Mouse (Mus musculus): ENCODE results near the gene Ppp4c. TPM values are rescaled to one million over a fixed set of nuclear protein-coding genes. Genes with fewer than 3 reads are reported as not detected.

Gene Ppp4c
- polyA plus RNA-seq, 1 experiment, result 482 TPM

DNA sequence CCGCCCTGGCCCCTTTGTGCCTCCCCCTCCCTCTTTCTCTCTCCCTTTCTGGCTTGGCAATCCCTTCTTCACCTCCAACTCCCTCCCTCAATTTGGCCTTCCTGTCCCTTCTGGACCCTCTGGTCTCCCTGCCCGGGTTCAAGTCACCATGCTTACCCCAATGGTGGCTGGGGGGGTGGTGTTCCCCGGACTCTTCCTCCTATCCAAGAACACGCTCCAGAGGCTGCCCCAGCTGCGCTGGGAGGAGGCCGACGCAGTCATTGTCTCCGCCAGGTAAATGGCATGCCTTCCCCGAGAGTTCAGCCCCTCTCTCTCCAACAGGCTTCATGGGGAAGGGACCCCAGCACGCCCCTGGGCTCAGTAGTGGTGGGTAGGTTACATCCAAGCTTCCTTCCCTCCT lies 31.6 kb upstream of the Ppp4c start:
- no peaks in the 10 kb centered on the region; the same call in 1 of the 2 replicates for H3K27me3 ChIP-seq (ENCODE audit: control insufficient read depth, insufficient read depth, low read length)
- no peak for TF ChIP-seq POLR2A (IDR thresholded peaks at IDR 0.05; ENCODE audit: control insufficient read depth, extremely low read depth, insufficient read depth, low read length, poor library complexity)
- 37% methylated on average over 10 of the region's 10 CpGs for WGBS
- H3K4me3 ChIP-seq (ENCODE audit: control insufficient read depth, insufficient read depth, low read length), result no peak overlapping the region
- H3K27ac ChIP-seq (ENCODE audit: control insufficient read depth, insufficient read depth, low read length), result no peak overlapping the region
- no peaks in the 10 kb centered on the region for H3K36me3 ChIP-seq (ENCODE audit: control insufficient read depth, insufficient read depth, low read length)
- H3K4me1 ChIP-seq (replicated peaks; ENCODE audit: control insufficient read depth, insufficient read depth, low read length), result no peaks in the 10 kb centered on the region
- DNase-seq, result no peak

DNA sequence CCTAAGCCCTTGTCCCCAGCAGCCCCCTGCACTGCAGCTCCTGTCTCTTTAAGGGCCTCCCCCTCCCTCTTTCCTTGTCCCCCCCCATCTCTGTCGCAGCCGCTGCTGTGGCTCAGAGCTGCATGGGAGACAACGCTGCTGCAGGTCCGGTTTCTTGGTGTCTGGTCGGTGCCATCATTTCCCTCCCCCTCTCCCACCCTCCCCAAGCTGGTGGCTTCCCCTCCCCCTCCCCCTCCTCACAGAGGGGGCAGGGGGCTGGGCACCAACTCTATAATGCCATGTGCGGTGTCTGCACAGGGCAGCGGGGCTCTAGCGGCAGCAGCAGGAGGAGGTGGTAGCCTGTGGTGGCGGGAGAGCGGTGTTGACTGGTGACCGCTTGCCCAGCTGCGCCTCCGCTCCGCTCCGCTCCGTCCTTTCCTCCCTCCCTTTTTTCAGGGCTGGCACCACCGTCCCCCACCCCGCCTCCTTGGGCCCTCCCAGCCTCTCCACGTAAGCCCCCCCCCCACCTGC lies 31.0 kb upstream of the Ppp4c start:
- no peak for DNase-seq
- no peaks in the 10 kb centered on the region for H3K4me1 ChIP-seq (replicated peaks; ENCODE audit: control insufficient read depth, insufficient read depth, low read length)
- 12% methylated on average over 19 of the region's 19 CpGs for WGBS
- H3K27ac ChIP-seq (ENCODE audit: control insufficient read depth, insufficient read depth, low read length), result no peak overlapping the region
- H3K27me3 ChIP-seq (ENCODE audit: control insufficient read depth, insufficient read depth, low read length), result no peaks in the 10 kb centered on the region; the same call in 1 of the 2 replicates
- no peak for TF ChIP-seq POLR2A (IDR thresholded peaks at IDR 0.05; ENCODE audit: control insufficient read depth, extremely low read depth, insufficient read depth, low read length, poor library complexity)
- no peak for TF ChIP-seq CTCF (IDR thresholded peaks at IDR 0.05; ENCODE audit: borderline replicate concordance, control insufficient read depth, extremely low read depth, insufficient read depth, low read length, poor library complexity)
- H3K4me3 ChIP-seq (ENCODE audit: control insufficient read depth, insufficient read depth, low read length), result no peak overlapping the region
- no peaks in the 10 kb centered on the region for H3K36me3 ChIP-seq (ENCODE audit: control insufficient read depth, insufficient read depth, low read length)

DNA sequence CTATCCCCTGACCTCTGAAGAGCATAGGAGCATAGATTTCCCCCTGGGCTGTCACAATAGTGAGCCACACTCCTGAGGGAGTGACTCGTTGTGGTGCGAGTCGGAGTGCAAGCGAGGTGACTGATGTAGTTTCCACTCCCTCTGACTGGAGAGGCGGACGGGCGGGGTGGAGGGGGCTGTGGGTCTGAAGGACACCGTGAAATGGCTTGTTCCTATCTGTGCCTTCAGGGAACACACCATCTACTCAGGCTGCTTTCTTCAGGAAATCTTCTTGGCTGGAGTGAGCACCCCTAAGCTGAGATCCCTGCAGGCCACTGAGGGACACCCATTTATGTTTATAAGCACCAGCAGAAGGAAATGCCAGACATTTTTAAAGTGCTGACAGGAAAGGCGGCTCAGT lies 30.4 kb upstream of the Ppp4c start:
- H3K27me3 ChIP-seq (ENCODE audit: control insufficient read depth, insufficient read depth, low read length), result no peaks in the 10 kb centered on the region; the same call in 1 of the 2 replicates
- DNase-seq, result no peak
- 79% methylated on average over 9 of the region's 9 CpGs for WGBS
- no peak overlapping the region for H3K27ac ChIP-seq (ENCODE audit: control insufficient read depth, insufficient read depth, low read length)
- no peak overlapping the region for H3K4me3 ChIP-seq (ENCODE audit: control insufficient read depth, insufficient read depth, low read length)
- TF ChIP-seq POLR2A (IDR thresholded peaks at IDR 0.05; ENCODE audit: control insufficient read depth, extremely low read depth, insufficient read depth, low read length, poor library complexity) (no peak), CTCF (IDR thresholded peaks at IDR 0.05; ENCODE audit: borderline replicate concordance, control insufficient read depth, extremely low read depth, insufficient read depth, low read length, poor library complexity) (no peak)
- H3K4me1 ChIP-seq (replicated peaks; ENCODE audit: control insufficient read depth, insufficient read depth, low read length), result no peaks in the 10 kb centered on the region
- H3K36me3 ChIP-seq (ENCODE audit: control insufficient read depth, insufficient read depth, low read length), result no peaks in the 10 kb centered on the region

DNA sequence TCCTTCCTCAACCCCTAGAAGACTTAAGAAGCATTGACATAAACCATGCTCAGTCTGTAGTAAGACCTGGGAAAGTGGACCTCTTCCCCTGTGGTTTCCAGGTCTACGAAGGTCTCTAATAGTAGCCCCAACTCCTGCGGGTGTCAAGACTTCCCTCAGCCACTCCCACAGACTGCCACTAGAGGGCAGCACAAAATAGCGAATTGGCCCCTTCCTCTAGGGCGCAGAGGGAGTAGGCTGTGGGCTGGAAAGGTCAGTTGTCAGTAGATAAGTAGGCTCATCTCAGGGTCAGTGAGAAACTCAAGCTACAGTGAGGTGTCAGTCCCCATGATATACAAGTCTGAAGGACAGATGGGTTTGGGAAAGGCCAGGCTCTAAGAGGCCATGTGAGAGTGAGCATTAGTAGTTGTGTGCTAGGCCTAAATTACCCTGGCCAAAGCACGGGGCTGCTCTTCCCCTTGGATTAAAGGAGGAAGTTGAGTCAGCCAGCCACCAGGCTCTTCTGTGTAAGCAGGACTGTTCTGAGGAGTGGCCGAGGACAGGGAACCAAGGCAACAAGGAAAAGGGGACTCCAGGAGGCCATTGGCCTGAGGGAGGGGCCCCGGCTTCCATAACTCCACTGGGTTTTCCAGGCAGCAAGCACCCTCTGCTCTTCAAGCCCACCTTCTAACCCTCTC lies 29.7 kb upstream of the Ppp4c start:
- Histone ChIP-seq H3K27me3 (ENCODE audit: control insufficient read depth, insufficient read depth, low read length) (no peaks in the 10 kb centered on the region; the same call in 1 of the 2 replicates), H3K4me1 (replicated peaks; ENCODE audit: control insufficient read depth, insufficient read depth, low read length) (no peaks in the 10 kb centered on the region), H3K27ac (ENCODE audit: control insufficient read depth, insufficient read depth, low read length) (no peak overlapping the region), H3K4me3 (ENCODE audit: control insufficient read depth, insufficient read depth, low read length) (no peak overlapping the region), H3K36me3 (ENCODE audit: control insufficient read depth, insufficient read depth, low read length) (no peaks in the 10 kb centered on the region)
- TF ChIP-seq POLR2A (IDR thresholded peaks at IDR 0.05; ENCODE audit: control insufficient read depth, extremely low read depth, insufficient read depth, low read length, poor library complexity), result no peak
- TF ChIP-seq CTCF (IDR thresholded peaks at IDR 0.05; ENCODE audit: borderline replicate concordance, control insufficient read depth, extremely low read depth, insufficient read depth, low read length, poor library complexity), result peak; percentile 82; the same call in 1 of the 2 replicates
- peak; percentile 77 for DNase-seq
- 32% methylated on average over 7 of the region's 7 CpGs for WGBS

DNA sequence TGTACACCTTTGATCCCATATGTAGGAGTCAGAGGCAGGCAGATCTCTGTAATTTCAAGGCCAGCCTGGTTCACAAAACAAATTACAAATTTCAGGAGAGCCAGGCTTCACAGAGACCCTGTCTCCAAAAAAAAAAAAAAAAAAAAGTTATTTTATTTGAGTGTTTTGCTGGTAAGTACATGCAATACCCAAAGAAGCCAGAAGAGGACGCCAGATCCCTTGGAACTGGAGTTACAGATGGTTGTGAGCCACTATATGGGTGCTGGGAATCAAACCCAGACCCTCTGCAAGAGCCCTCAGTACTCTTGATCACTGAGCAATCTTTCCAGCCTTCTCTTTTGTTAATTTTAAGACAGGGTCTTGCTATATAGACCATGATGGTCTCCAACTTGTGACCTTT lies 26.5 kb upstream of the Ppp4c start:
- TF ChIP-seq POLR2A (IDR thresholded peaks at IDR 0.05; ENCODE audit: control insufficient read depth, extremely low read depth, insufficient read depth, low read length, poor library complexity), result no peak
- no peak for TF ChIP-seq CTCF (IDR thresholded peaks at IDR 0.05; ENCODE audit: borderline replicate concordance, control insufficient read depth, extremely low read depth, insufficient read depth, low read length, poor library complexity)
- 47% methylated on average over 1 of the region's 1 CpGs for WGBS
- H3K27ac ChIP-seq (ENCODE audit: control insufficient read depth, insufficient read depth, low read length), result no peak overlapping the region

DNA sequence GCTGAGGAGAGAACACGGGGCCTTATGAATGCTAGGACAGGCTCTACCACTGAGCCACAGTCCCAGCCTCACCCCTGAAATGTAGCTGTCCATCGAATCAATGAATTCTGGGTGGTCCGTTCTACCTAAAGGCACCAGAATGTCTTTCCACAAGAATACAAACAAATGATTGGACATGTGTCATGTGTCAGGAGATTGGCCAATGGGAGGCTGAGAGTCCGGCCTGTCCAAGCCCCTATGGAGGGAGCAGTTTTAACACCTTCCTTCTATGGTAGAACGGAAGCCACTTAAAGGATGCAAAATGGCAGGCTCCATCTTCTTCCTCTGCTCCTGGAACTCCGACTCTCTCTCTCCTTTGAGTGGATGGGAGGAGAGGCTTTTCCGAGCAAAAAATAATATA lies 25.3 kb upstream of the Ppp4c start:
- no peak for TF ChIP-seq CTCF (IDR thresholded peaks at IDR 0.05; ENCODE audit: borderline replicate concordance, control insufficient read depth, extremely low read depth, insufficient read depth, low read length, poor library complexity)
- TF ChIP-seq POLR2A (IDR thresholded peaks at IDR 0.05; ENCODE audit: control insufficient read depth, extremely low read depth, insufficient read depth, low read length, poor library complexity), result no peak
- no peak overlapping the region for H3K27ac ChIP-seq (ENCODE audit: control insufficient read depth, insufficient read depth, low read length)
- no peak for DNase-seq
- H3K27me3 ChIP-seq (ENCODE audit: control insufficient read depth, insufficient read depth, low read length), result no peaks in the 10 kb centered on the region
- no peaks in the 10 kb centered on the region for H3K36me3 ChIP-seq (ENCODE audit: control insufficient read depth, insufficient read depth, low read length)
- no peak overlapping the region for H3K4me3 ChIP-seq (ENCODE audit: control insufficient read depth, insufficient read depth, low read length)
- H3K4me1 ChIP-seq (replicated peaks; ENCODE audit: control insufficient read depth, insufficient read depth, low read length), result peaks cover 5% of the 10 kb centered on the region
- WGBS, result 92% methylated on average over 7 of the region's 7 CpGs

More for the DNA sequence above, 26.5 kb upstream of the Ppp4c start:
- Histone ChIP-seq H3K27me3 (ENCODE audit: control insufficient read depth, insufficient read depth, low read length) (no peaks in the 10 kb centered on the region), H3K36me3 (ENCODE audit: control insufficient read depth, insufficient read depth, low read length) (no peaks in the 10 kb centered on the region), H3K4me3 (ENCODE audit: control insufficient read depth, insufficient read depth, low read length) (no peak overlapping the region), H3K4me1 (replicated peaks; ENCODE audit: control insufficient read depth, insufficient read depth, low read length) (peaks cover 4% of the 10 kb centered on the region)
- DNase-seq, result no peak

All from thymus, adult 2 months (tissue).